Mouse (Mus musculus) hindbrain, embryonic 10.5 days (tissue): Measurements from ENCODE around the gene Cul9. TPM values are rescaled to one million over a fixed set of nuclear protein-coding genes. Genes with fewer than 3 reads are reported as not detected.

Experiments used
- DNase-seq: peaks from one replicate; pipeline ENCODE4 v3.0.0-alpha.2; 2017; ENCODE audit warnings: low spot score
- H3K27ac ChIP-seq: fragments of 300-500 bp; sonication (generic); 2 replicates; pipeline ENCODE4 v1.5.1; 2016; ENCODE audit warnings: mild to moderate bottlenecking, moderate library complexity
- H3K27me3 ChIP-seq: fragments of 300-500 bp; sonication (generic); 2 replicates; pipeline ENCODE4 v1.6.1; 2016; ENCODE audit warnings: mild to moderate bottlenecking; ENCODE audit not compliant: poor library complexity, insufficient read depth, severe bottlenecking
- H3K36me3 ChIP-seq: fragments of 300-500 bp; sonication (generic); 2 replicates; pipeline ENCODE4 v1.6.1; 2016; ENCODE audit warnings: mild to moderate bottlenecking, moderate library complexity
- H3K4me1 ChIP-seq: fragments of 300-500 bp; sonication (generic); replicated peaks from 2 replicates; pipeline ENCODE4 v1.6.1; 2016; ENCODE audit warnings: mild to moderate bottlenecking
- H3K4me3 ChIP-seq: fragments of 300-500 bp; sonication (generic); 2 replicates; pipeline ENCODE4 v1.5.1; 2016; ENCODE audit warnings: mild to moderate bottlenecking, moderate library complexity
- H3K9me3 ChIP-seq: fragments of 300-500 bp; sonication (generic); 2 replicates; pipeline ENCODE4 v1.6.1; 2016; ENCODE audit warnings: mild to moderate bottlenecking, moderate library complexity
- WGBS: fragments of 180-500 bp; shearing (Covaris S2); methylation state at CpG from one replicate; pipeline ENCODE4 v1.1.7; 2016; 5-methylcytosine and 5-hydroxymethylcytosine counted together
- polyA plus RNA-seq: library from polyadenylated mRNA; unstranded; fragments of >200 nt; fragmentation: Nextera tagmentation; extraction: Ambion mirVana; gene quantifications from 2 replicates; pipeline ENCODE4 v1.2.1, GENCODE M21; 2016

The Cul9 gene
- 4.5 and 7.6 TPM in 2 replicates for polyA plus RNA-seq

DNA sequence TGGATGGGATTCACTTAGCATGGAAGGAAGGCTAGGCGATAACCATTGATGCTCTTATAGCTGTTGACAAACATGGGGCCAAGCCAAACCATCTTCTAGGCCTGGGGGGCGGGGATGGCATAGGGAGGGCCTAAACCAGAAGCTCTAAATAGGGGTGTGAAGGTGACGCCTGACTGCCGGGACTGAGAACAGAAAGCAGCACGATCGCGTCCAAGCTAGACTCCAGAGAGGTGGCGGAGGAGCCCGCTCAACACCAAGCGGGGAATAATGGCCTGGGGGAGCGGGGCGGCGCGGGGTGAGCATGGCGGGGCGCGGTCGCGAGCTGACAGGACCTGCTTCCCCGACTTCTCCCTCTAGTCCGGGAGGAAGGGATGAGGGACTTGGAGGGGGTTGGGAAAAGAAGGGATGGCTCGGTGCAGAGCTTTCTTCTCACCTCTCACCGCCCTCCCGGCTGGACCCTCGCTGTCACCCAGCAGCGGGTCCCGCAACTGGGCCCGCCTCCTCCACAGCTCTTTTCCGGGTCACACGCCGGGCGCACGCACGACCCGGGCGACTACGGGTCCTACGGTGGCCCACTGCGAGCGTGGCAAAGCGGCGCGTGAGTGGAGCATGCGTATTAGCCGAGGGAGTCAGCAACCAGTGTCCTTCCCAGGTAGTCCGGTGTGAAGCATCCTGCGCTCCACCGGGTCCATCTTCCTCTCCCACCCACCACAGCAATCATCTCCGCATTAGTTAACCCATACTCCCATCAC is at the start of gene Cul9:
Cul9 (minus strand) TSS at position 576 of the 752 bp plus-strand sequence.
- peaks cover 46% of the 10 kb centered on the region for H3K27me3 ChIP-seq
- WGBS = 1% methylated on average over 49 of the region's 49 CpGs
- DNase-seq = peak; percentile 70
- H3K9me3 ChIP-seq = no peaks in the 10 kb centered on the region
- H3K36me3 ChIP-seq = peaks cover 48% of the 10 kb centered on the region
- peak within 1 kb of the TSS; percentile 84 for H3K27ac ChIP-seq
- H3K4me1 ChIP-seq = peaks cover 36% of the 10 kb centered on the region
- H3K4me3 ChIP-seq = peak within 1 kb of the TSS; percentile 74

GRCm38 (mm10) chr17:46595336-46595735 is 49.1 kb upstream of the Cul9 start:
- WGBS = 86% methylated on average over 6 of the region's 6 CpGs
- Histone ChIP-seq H3K27ac (peak overlapping the region; percentile 69), H3K4me3 (no peak overlapping the region), H3K4me1 (peaks cover 19% of the 10 kb centered on the region), H3K36me3 (peaks cover 34% of the 10 kb centered on the region), H3K27me3 (no peaks in the 10 kb centered on the region), H3K9me3 (no peaks in the 10 kb centered on the region)
- no peak for DNase-seq

GRCm38 (mm10) chr17:46594606-46595005 is 48.4 kb upstream of the Cul9 start:
- Histone ChIP-seq H3K27me3 (no peaks in the 10 kb centered on the region), H3K4me3 (no peak overlapping the region), H3K27ac (peak overlapping the region; percentile 69), H3K4me1 (peaks cover 19% of the 10 kb centered on the region), H3K9me3 (no peaks in the 10 kb centered on the region), H3K36me3 (peaks cover 41% of the 10 kb centered on the region)
- 44% methylated on average over 9 of the region's 9 CpGs for WGBS
- peak; percentile 36 for DNase-seq

DNA sequence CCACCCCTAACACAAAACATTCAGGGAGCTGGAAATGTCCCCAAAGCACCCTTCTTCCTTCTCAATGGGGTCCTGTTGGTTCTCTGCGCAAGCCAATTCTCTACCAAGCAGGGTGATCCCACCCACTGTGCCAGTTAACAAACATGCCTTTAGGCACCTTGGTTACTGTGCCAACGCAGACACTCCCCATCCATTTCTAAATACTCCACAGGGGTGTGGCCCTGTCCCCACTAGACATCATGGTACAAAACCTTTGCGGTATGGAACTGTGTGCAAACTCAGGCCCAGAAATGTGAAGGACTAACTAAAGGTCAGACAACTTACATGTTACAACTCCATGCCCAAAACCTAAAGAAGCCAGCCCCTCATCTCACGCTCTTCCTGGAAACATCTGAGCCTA is 46.9 kb upstream of the Cul9 start:
- no peak overlapping the region for H3K4me3 ChIP-seq
- 92% methylated on average over 4 of the region's 4 CpGs for WGBS
- H3K36me3 ChIP-seq = peaks cover 51% of the 10 kb centered on the region
- H3K27ac ChIP-seq = peak overlapping the region; percentile 5; the same call in 1 of the 2 replicates
- no peaks in the 10 kb centered on the region for H3K27me3 ChIP-seq
- H3K9me3 ChIP-seq = no peaks in the 10 kb centered on the region
- DNase-seq = no peak
- H3K4me1 ChIP-seq = peaks cover 19% of the 10 kb centered on the region

GRCm38 (mm10) chr17:46591406-46591805 is 45.2 kb upstream of the Cul9 start:
- peaks cover 53% of the 10 kb centered on the region for H3K36me3 ChIP-seq
- 92% methylated on average over 19 of the region's 19 CpGs for WGBS

GRCm38 (mm10) chr17:46590439-46590838 is 44.3 kb upstream of the Cul9 start:
- Histone ChIP-seq H3K4me3 (no peak overlapping the region), H3K27ac (no peak overlapping the region), H3K27me3 (no peaks in the 10 kb centered on the region), H3K4me1 (peaks cover 17% of the 10 kb centered on the region), H3K9me3 (no peaks in the 10 kb centered on the region), H3K36me3 (peaks cover 63% of the 10 kb centered on the region)
- WGBS = 92% methylated on average over 7 of the region's 7 CpGs
- no peak for DNase-seq

More at GRCm38 (mm10) chr17:46591406-46591805, 45.2 kb upstream of the Cul9 start:
- H3K4me1 ChIP-seq = peaks cover 19% of the 10 kb centered on the region
- H3K9me3 ChIP-seq = no peaks in the 10 kb centered on the region
- no peak overlapping the region for H3K4me3 ChIP-seq
- no peaks in the 10 kb centered on the region for H3K27me3 ChIP-seq
- DNase-seq = no peak
- no peak overlapping the region for H3K27ac ChIP-seq

GRCm38 (mm10) chr17:46589635-46590314 is 43.6 kb upstream of the Cul9 start:
- DNase-seq = no peak
- Histone ChIP-seq H3K27ac (no peak overlapping the region), H3K27me3 (no peaks in the 10 kb centered on the region), H3K36me3 (peaks cover 70% of the 10 kb centered on the region), H3K4me1 (peaks cover 11% of the 10 kb centered on the region), H3K4me3 (no peak overlapping the region), H3K9me3 (no peaks in the 10 kb centered on the region)
- WGBS = 92% methylated on average over 16 of the region's 16 CpGs

- Histone ChIP-seq H3K9me3 (no peaks in the 10 kb centered on the region), H3K36me3 (peaks cover 74% of the 10 kb centered on the region), H3K4me1 (peaks cover 7% of the 10 kb centered on the region; the same call in 1 of the 2 replicates), H3K27me3 (no peaks in the 10 kb centered on the region), H3K4me3 (no peak overlapping the region), H3K27ac (no peak overlapping the region)
- DNase-seq = no peak
- 93% methylated on average over 6 of the region's 6 CpGs for WGBS
These were observed 42.7 kb upstream of the Cul9 start for GRCm38 (mm10) chr17:46588913-46589312.

- H3K36me3 ChIP-seq = peaks cover 74% of the 10 kb centered on the region
These were observed 42.0 kb upstream of the Cul9 start for GRCm38 (mm10) chr17:46588173-46588572.

DNA sequence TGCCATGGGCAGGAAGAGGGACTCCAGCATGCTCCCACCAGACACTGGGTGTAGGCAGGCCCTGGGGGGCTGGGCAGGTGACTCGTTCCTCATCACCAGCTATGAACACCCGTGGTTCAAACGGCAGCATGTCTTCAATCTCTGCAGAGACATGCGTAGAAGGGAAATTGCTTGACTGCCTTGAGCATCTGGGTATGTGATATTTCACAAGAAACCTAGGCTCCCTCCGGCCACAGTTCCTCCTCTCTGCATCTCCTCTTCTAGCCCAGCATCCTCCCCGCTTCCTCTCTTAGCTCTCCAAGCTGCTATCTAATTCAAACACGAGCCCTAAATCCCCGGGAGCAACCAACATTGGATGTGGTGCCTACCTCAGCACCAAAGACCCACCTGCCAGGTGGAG is 40.1 kb upstream of the Cul9 start:
- H3K27me3 ChIP-seq = no peaks in the 10 kb centered on the region
- peaks cover 87% of the 10 kb centered on the region for H3K36me3 ChIP-seq
- WGBS = 96% methylated on average over 8 of the region's 8 CpGs
- H3K4me3 ChIP-seq = no peak overlapping the region
- H3K27ac ChIP-seq = no peak overlapping the region
- no peaks in the 10 kb centered on the region for H3K4me1 ChIP-seq
- no peak for DNase-seq
- no peaks in the 10 kb centered on the region for H3K9me3 ChIP-seq

More at GRCm38 (mm10) chr17:46588173-46588572, 42.0 kb upstream of the Cul9 start:
- Histone ChIP-seq H3K9me3 (no peaks in the 10 kb centered on the region), H3K4me3 (no peak overlapping the region), H3K27ac (no peak overlapping the region), H3K27me3 (no peaks in the 10 kb centered on the region), H3K4me1 (peaks cover 7% of the 10 kb centered on the region; the same call in 1 of the 2 replicates)
- DNase-seq = no peak
- WGBS = 90% methylated on average over 9 of the region's 9 CpGs

DNA sequence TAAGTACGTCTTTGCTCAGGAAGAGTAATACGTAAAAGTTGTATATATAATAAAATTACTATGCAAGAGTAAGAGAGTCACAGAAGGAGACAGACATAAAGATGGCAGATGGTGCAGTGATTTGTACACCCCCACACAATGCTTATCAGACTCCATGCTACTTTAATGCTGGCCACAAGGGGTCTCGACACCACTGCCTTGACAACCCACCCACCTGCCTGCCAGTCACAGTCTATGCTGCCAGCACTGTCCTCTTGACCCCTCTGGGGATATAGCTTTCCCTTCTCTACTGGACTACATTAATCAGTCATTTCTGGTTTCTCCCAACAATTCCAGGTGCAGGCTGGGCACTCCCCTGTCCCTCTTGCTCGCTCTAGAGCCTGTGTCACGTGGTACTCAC is 32.5 kb upstream of the Cul9 start:
- 87% methylated on average over 5 of the region's 5 CpGs for WGBS
- peak; percentile 25 for DNase-seq
- H3K27me3 ChIP-seq = no peaks in the 10 kb centered on the region
- H3K4me1 ChIP-seq = 0 out of 2 replicates have a peak, but pooled peaks cover 3% of the 10 kb centered on the region
- peaks cover 7% of the 10 kb centered on the region; the same call in 1 of the 2 replicates for H3K9me3 ChIP-seq
- no peak overlapping the region for H3K4me3 ChIP-seq
- peaks cover 92% of the 10 kb centered on the region for H3K36me3 ChIP-seq
- no peak overlapping the region for H3K27ac ChIP-seq

GRCm38 (mm10) chr17:46576070-46576469 is 29.9 kb upstream of the Cul9 start:
- Histone ChIP-seq H3K36me3 (peaks cover 96% of the 10 kb centered on the region), H3K4me1 (0 out of 2 replicates have a peak, but pooled peaks cover 3% of the 10 kb centered on the region), H3K27ac (no peak overlapping the region), H3K4me3 (no peak overlapping the region), H3K27me3 (no peaks in the 10 kb centered on the region), H3K9me3 (peaks cover 7% of the 10 kb centered on the region; the same call in 1 of the 2 replicates)
- WGBS = 90% methylated on average over 13 of the region's 13 CpGs
- DNase-seq = no peak

DNA sequence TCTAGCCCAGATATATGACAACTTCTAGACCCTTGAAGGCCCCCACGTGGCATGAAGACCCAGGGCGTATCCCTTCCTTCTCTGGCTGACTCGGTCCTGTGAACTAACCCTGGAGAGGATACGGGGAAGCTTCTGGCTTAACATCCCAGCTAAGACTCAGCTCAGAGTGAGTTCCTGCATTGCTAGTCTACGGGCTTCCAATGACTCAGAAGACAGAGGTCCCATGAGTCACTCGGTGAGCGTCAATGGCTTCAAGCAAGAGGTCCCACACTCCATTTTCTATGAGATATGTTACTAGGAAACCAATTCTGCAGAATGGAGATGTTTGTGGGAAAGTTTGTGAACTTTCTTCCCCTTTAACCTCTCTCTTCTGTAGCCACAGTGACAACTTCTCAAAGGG is 28.3 kb upstream of the Cul9 start:
- no peak overlapping the region for H3K27ac ChIP-seq
- H3K36me3 ChIP-seq = peaks cover 96% of the 10 kb centered on the region
- no peak for DNase-seq
- 94% methylated on average over 7 of the region's 7 CpGs for WGBS
- no peaks in the 10 kb centered on the region for H3K27me3 ChIP-seq
- H3K4me1 ChIP-seq = 0 out of 2 replicates have a peak, but pooled peaks cover 3% of the 10 kb centered on the region
- H3K4me3 ChIP-seq = no peak overlapping the region
- no peaks in the 10 kb centered on the region for H3K9me3 ChIP-seq
